8 mouse cellular contexts compared by ENCODE assay signal in the genomic region with DNA sequence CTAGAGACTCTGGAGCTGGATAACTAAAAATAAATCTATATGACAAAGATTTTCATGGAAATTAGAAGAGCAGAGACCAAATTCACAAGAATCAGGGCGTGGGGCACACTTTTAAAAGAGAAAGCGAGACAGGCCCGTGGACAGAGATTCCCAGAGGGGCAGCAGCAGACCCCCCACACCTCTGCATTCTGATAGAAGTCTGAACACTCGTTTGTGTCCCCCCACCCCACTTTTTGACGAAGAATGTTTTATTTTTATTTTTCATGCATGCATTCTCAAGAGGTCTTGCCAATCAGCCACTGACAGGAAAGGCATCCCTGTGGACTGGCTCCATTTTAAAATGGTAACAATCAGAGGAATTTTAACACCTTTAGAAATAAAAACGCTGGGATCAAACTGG. TPM values are rescaled to one million over a fixed set of nuclear protein-coding genes. Genes with fewer than 3 reads are reported as not detected.
DNase-seq lines count a peak whose midpoint lies in the region; ATAC-seq and TF ChIP-seq lines count a peak whose summit lies in the region.
"Had no signal": no experiment of that assay in that cellular context is flagged by ENCODE, and none has a peak within 500 bp of the region (broad histone marks: within the 10 kb centered on the region; RNA-seq: fewer than 3 reads in every experiment).

No protein-coding gene starts in this region.

- no peak for TF ChIP-seq CTCF in liver, postnatal 0 days (IDR thresholded peaks at IDR 0.05; ENCODE audit: low read depth)

- DNase-seq in liver, embryonic 11.5 days (ENCODE audit: low spot score) = no peak
- no peak for DNase-seq in liver, postnatal 0 days
- DNase-seq in hindbrain, embryonic 10.5 days (ENCODE audit: low spot score) = peak; percentile 18
- DNase-seq in natural killer cell, adult 2 months (ENCODE audit: low spot score in 2 of 2) = no peak
- no peak for DNase-seq in retina, postnatal 1 day

- peak overlapping the region; percentile 22; the same call in 1 of the 2 replicates for H3K4me2 ChIP-seq in liver, embryonic 11.5 days
- no peak overlapping the region for H3K4me2 ChIP-seq in liver, postnatal 0 days (ENCODE audit: low read depth, low read length)
- peak overlapping the region; percentile 71 for H3K4me2 ChIP-seq in limb, embryonic 13.5 days (replicated peaks)
- H3K4me2 ChIP-seq in stomach, embryonic 15.5 days = peak overlapping the region; percentile 80

- H3K9ac ChIP-seq in liver, embryonic 11.5 days (ENCODE audit: low read depth, low read length) = no peak overlapping the region
- H3K9ac ChIP-seq in liver, postnatal 0 days (replicated peaks) = no peak overlapping the region
- peak overlapping the region; percentile 100 for H3K9ac ChIP-seq in limb, embryonic 13.5 days
- H3K9ac ChIP-seq in stomach, embryonic 15.5 days = no peak overlapping the region

- H3K4me1 ChIP-seq in liver, embryonic 11.5 days (replicated peaks; ENCODE audit: control insufficient read depth, insufficient read depth, low read length) = no peaks in the 10 kb centered on the region; the same call in none of the 2 replicates
- H3K4me1 ChIP-seq in liver, postnatal 0 days (ENCODE audit: insufficient read depth) = peaks cover 4% of the 10 kb centered on the region; the same call in 1 of the 2 replicates
- H3K4me1 ChIP-seq in hindbrain, embryonic 10.5 days (replicated peaks) = peaks cover 50% of the 10 kb centered on the region
- peaks cover 31% of the 10 kb centered on the region for H3K4me1 ChIP-seq in limb, embryonic 13.5 days
- peaks cover 16% of the 10 kb centered on the region; the same call in 1 of the 2 replicates for H3K4me1 ChIP-seq in stomach, embryonic 15.5 days

- peaks cover 83% of the 10 kb centered on the region for H3K27me3 ChIP-seq in liver, embryonic 11.5 days (replicated peaks; ENCODE audit: control insufficient read depth, insufficient read depth, low read length)
- H3K27me3 ChIP-seq in liver, postnatal 0 days (ENCODE audit: insufficient read depth, low read length) = peaks cover 82% of the 10 kb centered on the region
- peaks cover 100% of the 10 kb centered on the region for H3K27me3 ChIP-seq in hindbrain, embryonic 10.5 days (ENCODE audit: insufficient read depth, poor library complexity, severe bottlenecking)
- H3K27me3 ChIP-seq in limb, embryonic 13.5 days = peaks cover 12% of the 10 kb centered on the region; the same call in 1 of the 2 replicates
- H3K27me3 ChIP-seq in stomach, embryonic 15.5 days (replicated peaks) = peaks cover 65% of the 10 kb centered on the region

- no peak for ATAC-seq in liver, embryonic 11.5 days (replicated peaks; ENCODE audit: low FRiP score)
- ATAC-seq in liver, postnatal 0 days = no peak
- ATAC-seq in limb, embryonic 13.5 days (ENCODE audit: low FRiP score, low read depth) = no peak
- no peak for ATAC-seq in stomach, embryonic 15.5 days (ENCODE audit: insufficient read depth, low FRiP score, low read depth)
- ATAC-seq: Patski had no signal

- H3K9me3 ChIP-seq in liver, embryonic 11.5 days (ENCODE audit: control insufficient read depth, low read length) = no peaks in the 10 kb centered on the region
- H3K9me3 ChIP-seq in liver, postnatal 0 days (ENCODE audit: low read length) = no peaks in the 10 kb centered on the region
- no peaks in the 10 kb centered on the region for H3K9me3 ChIP-seq in hindbrain, embryonic 10.5 days
- no peaks in the 10 kb centered on the region for H3K9me3 ChIP-seq in limb, embryonic 13.5 days
- no peaks in the 10 kb centered on the region for H3K9me3 ChIP-seq in stomach, embryonic 15.5 days

- WGBS in liver, embryonic 11.5 days = 11% methylated on average over 6 of the region's 6 CpGs
- WGBS in liver, postnatal 0 days (ENCODE audit: insufficient replicate concordance) = 6% methylated on average over 6 of the region's 6 CpGs
- 1% methylated on average over 6 of the region's 6 CpGs for WGBS in hindbrain, embryonic 10.5 days
- 1% methylated on average over 6 of the region's 6 CpGs for WGBS in limb, embryonic 13.5 days
- 10% methylated on average over 6 of the region's 6 CpGs for WGBS in stomach, embryonic 15.5 days

- H3K36me3 ChIP-seq in liver, embryonic 11.5 days (ENCODE audit: control insufficient read depth, insufficient read depth, low read length) = no peaks in the 10 kb centered on the region
- no peaks in the 10 kb centered on the region for H3K36me3 ChIP-seq in liver, postnatal 0 days (replicated peaks; ENCODE audit: insufficient read depth, low read length)
- H3K36me3 ChIP-seq in hindbrain, embryonic 10.5 days = no peaks in the 10 kb centered on the region
- peaks cover 4% of the 10 kb centered on the region; the same call in 1 of the 2 replicates for H3K36me3 ChIP-seq in limb, embryonic 13.5 days
- no peaks in the 10 kb centered on the region for H3K36me3 ChIP-seq in stomach, embryonic 15.5 days

- no peak for TF ChIP-seq EP300 in liver, postnatal 0 days (IDR thresholded peaks at IDR 0.05; ENCODE audit: low read depth)

- no peak overlapping the region for H3K27ac ChIP-seq in liver, embryonic 11.5 days (ENCODE audit: low read depth, low read length)
- H3K27ac ChIP-seq in liver, postnatal 0 days (ENCODE audit: low read depth) = no peak overlapping the region
- peak overlapping the region; percentile 90 for H3K27ac ChIP-seq in hindbrain, embryonic 10.5 days
- H3K27ac ChIP-seq in limb, embryonic 13.5 days = peak overlapping the region; percentile 99
- H3K27ac ChIP-seq in stomach, embryonic 15.5 days = no peak overlapping the region

- H3K4me3 ChIP-seq in liver, embryonic 11.5 days (ENCODE audit: low read depth, low read length) = peak overlapping the region; percentile 50
- H3K4me3 ChIP-seq in liver, postnatal 0 days (ENCODE audit: low read depth, low read length) = no peak overlapping the region
- peak overlapping the region; percentile 68 for H3K4me3 ChIP-seq in hindbrain, embryonic 10.5 days
- peak overlapping the region; percentile 94 for H3K4me3 ChIP-seq in limb, embryonic 13.5 days
- H3K4me3 ChIP-seq in stomach, embryonic 15.5 days (replicated peaks) = peak overlapping the region; percentile 62

RNA-seq across cellular contexts. Expression of a gene that starts 1.7 kb away (rescaled TPM):
- polyA plus RNA-seq in liver, embryonic 11.5 days (2014; fragmentation: Nextera tagmentation; extraction: Ambion mirVana) = 6.0 and 6.1 TPM in 2 replicates
- 0.27 and 0.38 TPM in 2 replicates for polyA plus RNA-seq in liver, postnatal 0 days (2015; fragmentation: Nextera tagmentation; extraction: Ambion mirVana)
- polyA plus RNA-seq in hindbrain, embryonic 10.5 days (2016; fragmentation: Nextera tagmentation; extraction: Ambion mirVana) = 13.6 and 14.9 TPM in 2 replicates
- polyA plus RNA-seq in limb, embryonic 13.5 days (2015; fragmentation: Nextera tagmentation; extraction: Ambion mirVana) = 46.6 and 48.6 TPM in 2 replicates
- polyA plus RNA-seq in stomach, embryonic 15.5 days (2015; fragmentation: Nextera tagmentation; extraction: Ambion mirVana) = 4.2 and 5.3 TPM in 2 replicates

RNA-seq across cellular contexts. Expression of a gene that starts 31.0 kb away (rescaled TPM):
- polyA plus RNA-seq in liver, embryonic 11.5 days (2014; fragmentation: Nextera tagmentation; extraction: Ambion mirVana) = not detected in 2 replicates
- polyA plus RNA-seq in liver, postnatal 0 days (2015; fragmentation: Nextera tagmentation; extraction: Ambion mirVana) = not detected in 2 replicates
- polyA plus RNA-seq in hindbrain, embryonic 10.5 days (2016; fragmentation: Nextera tagmentation; extraction: Ambion mirVana) = 2.3 and 2.6 TPM in 2 replicates
- not detected in 2 replicates for polyA plus RNA-seq in limb, embryonic 13.5 days (2015; fragmentation: Nextera tagmentation; extraction: Ambion mirVana)
- not detected in 2 replicates for polyA plus RNA-seq in stomach, embryonic 15.5 days (2015; fragmentation: Nextera tagmentation; extraction: Ambion mirVana)
- polyA plus RNA-seq: Patski had no signal

Comparison
In these comparisons a context has a peak if more than half of its experiments do, and no peak if none do; other contexts are left out.
1. H3K27ac ChIP-seq: peak in hindbrain, embryonic 10.5 days (single experiment) and limb, embryonic 13.5 days (single experiment); none in liver, embryonic 11.5 days (single experiment), liver, postnatal 0 days (single experiment) and stomach, embryonic 15.5 days (single experiment).